In the genomic region with DNA sequence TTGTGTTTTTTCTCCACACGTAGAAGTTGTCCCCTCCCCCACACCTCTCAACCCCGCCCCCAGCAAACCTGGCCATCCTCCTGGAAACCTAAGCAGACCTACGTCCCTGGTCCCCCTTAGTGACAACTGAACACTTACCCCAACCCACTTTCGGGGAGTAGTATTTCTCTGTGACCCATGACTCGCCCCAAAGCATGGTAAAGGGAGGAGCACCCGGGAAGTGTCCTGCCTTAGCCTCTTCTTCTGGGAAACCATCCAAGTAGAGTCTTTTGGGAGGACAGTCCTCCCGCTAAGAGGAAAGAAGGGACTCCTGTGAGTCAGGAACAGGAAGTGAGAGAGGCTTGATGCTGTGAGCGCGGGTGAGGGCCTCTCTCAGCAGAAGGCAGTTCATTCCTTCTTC, we compare ENCODE assay signal across 8 mouse cellular contexts. TPM values are rescaled to one million over a fixed set of nuclear protein-coding genes. Genes with fewer than 3 reads are reported as not detected.
DNase-seq lines count a peak whose midpoint lies in the region; ATAC-seq lines count a peak whose summit lies in the region.

No protein-coding gene starts in this region.

- H3K9me3 ChIP-seq in hindbrain, embryonic 15.5 days = no peaks in the 10 kb centered on the region
- H3K9me3 ChIP-seq in liver, embryonic 13.5 days (replicated peaks) = no peaks in the 10 kb centered on the region

- no peak for ATAC-seq in hindbrain, embryonic 15.5 days (ENCODE audit: low FRiP score, low read depth)
- no peak for ATAC-seq in liver, embryonic 13.5 days (ENCODE audit: low read depth)
- no peak for ATAC-seq in cerebellum, adult (ENCODE audit: insufficient number of reproducible peaks, low FRiP score, low TSS enrichment)

- H3K4me3 ChIP-seq in hindbrain, embryonic 15.5 days = peak overlapping the region; percentile 87
- H3K4me3 ChIP-seq in liver, embryonic 13.5 days (replicated peaks) = peak overlapping the region; percentile 14; the same call in 1 of the 2 replicates

- H3K36me3 ChIP-seq in hindbrain, embryonic 15.5 days = no peaks in the 10 kb centered on the region
- H3K36me3 ChIP-seq in liver, embryonic 13.5 days = no peaks in the 10 kb centered on the region

- H3K4me1 ChIP-seq in hindbrain, embryonic 15.5 days (replicated peaks) = peaks cover 31% of the 10 kb centered on the region
- peaks cover 5% of the 10 kb centered on the region; the same call in 1 of the 2 replicates for H3K4me1 ChIP-seq in liver, embryonic 13.5 days (replicated peaks)

- WGBS in hindbrain, embryonic 15.5 days = 5% methylated on average over 9 of the region's 9 CpGs
- WGBS in liver, embryonic 13.5 days (ENCODE audit: insufficient replicate concordance) = 7% methylated on average over 7 of the region's 9 CpGs

- peak; percentile 10 for DNase-seq in retina, embryonic 14.5 days (ENCODE audit: low spot score)
- no peak for DNase-seq in retina, postnatal 1 day
- DNase-seq in liver, embryonic 13.5 days = no peak
- DNase-seq in thymus, postnatal 0 days (ENCODE audit: low spot score) = no peak
- DNase-seq in cerebellum, adult 18-20 months = no peak
- no peak for DNase-seq in frontal cortex, postnatal 25 days (ENCODE audit: low spot score in 2 of 2)

- peak overlapping the region; percentile 97 for H3K4me2 ChIP-seq in hindbrain, embryonic 15.5 days
- H3K4me2 ChIP-seq in liver, embryonic 13.5 days = peak overlapping the region; percentile 74

- H3K27me3 ChIP-seq in hindbrain, embryonic 15.5 days = peaks cover 30% of the 10 kb centered on the region
- H3K27me3 ChIP-seq in liver, embryonic 13.5 days = peaks cover 98% of the 10 kb centered on the region

- H3K9ac ChIP-seq in hindbrain, embryonic 15.5 days = peak overlapping the region; percentile 67
- no peak overlapping the region for H3K9ac ChIP-seq in liver, embryonic 13.5 days

- H3K27ac ChIP-seq in hindbrain, embryonic 15.5 days (replicated peaks) = peak overlapping the region; percentile 89
- H3K27ac ChIP-seq in liver, embryonic 13.5 days = no peak overlapping the region

RNA-seq across cellular contexts. Expression of a gene that starts 1.9 kb away (rescaled TPM):
- polyA plus RNA-seq in hindbrain, embryonic 15.5 days (2015; fragmentation: Nextera tagmentation; extraction: Ambion mirVana) = 1.3 and 1.8 TPM in 2 replicates
- polyA plus RNA-seq in liver, embryonic 13.5 days (2015; fragmentation: Nextera tagmentation; extraction: Ambion mirVana) = 0.52 and 0.66 TPM in 2 replicates
- polyA plus RNA-seq in thymus, postnatal 0 days (2015; fragmentation: Nextera tagmentation; extraction: Ambion mirVana) = 0.44 and 0.45 TPM in 2 replicates

RNA-seq across cellular contexts. Expression of a gene that starts 4.7 kb away (rescaled TPM):
- 22.4 and 26.8 TPM in 2 replicates for polyA plus RNA-seq in hindbrain, embryonic 15.5 days (2015; fragmentation: Nextera tagmentation; extraction: Ambion mirVana)
- 0.63 and 0.82 TPM in 2 replicates for polyA plus RNA-seq in liver, embryonic 13.5 days (2015; fragmentation: Nextera tagmentation; extraction: Ambion mirVana)
- 5.1 and 5.4 TPM in 2 replicates for polyA plus RNA-seq in thymus, postnatal 0 days (2015; fragmentation: Nextera tagmentation; extraction: Ambion mirVana)

RNA-seq across cellular contexts. Expression of a gene that starts 17.3 kb away (rescaled TPM):
- polyA plus RNA-seq in hindbrain, embryonic 15.5 days (2015; fragmentation: Nextera tagmentation; extraction: Ambion mirVana) = 4.0 and 4.3 TPM in 2 replicates
- 0.02 and 0.06 TPM in 2 replicates for polyA plus RNA-seq in liver, embryonic 13.5 days (2015; fragmentation: Nextera tagmentation; extraction: Ambion mirVana)
- polyA plus RNA-seq in thymus, postnatal 0 days (2015; fragmentation: Nextera tagmentation; extraction: Ambion mirVana) = 0.24 and 0.25 TPM in 2 replicates

RNA-seq across cellular contexts. Expression of a gene that starts 31.6 kb away (rescaled TPM):
- 10.6 and 12.2 TPM in 2 replicates for polyA plus RNA-seq in hindbrain, embryonic 15.5 days (2015; fragmentation: Nextera tagmentation; extraction: Ambion mirVana)
- polyA plus RNA-seq in liver, embryonic 13.5 days (2015; fragmentation: Nextera tagmentation; extraction: Ambion mirVana) = 0.17 and 0.30 TPM in 2 replicates
- 0.27 and 0.39 TPM in 2 replicates for polyA plus RNA-seq in thymus, postnatal 0 days (2015; fragmentation: Nextera tagmentation; extraction: Ambion mirVana)

RNA-seq across cellular contexts. Expression of a gene that starts 44.4 kb away (rescaled TPM):
- 105 and 115 TPM in 2 replicates for polyA plus RNA-seq in hindbrain, embryonic 15.5 days (2015; fragmentation: Nextera tagmentation; extraction: Ambion mirVana)
- 0.83 and 1.2 TPM in 2 replicates for polyA plus RNA-seq in liver, embryonic 13.5 days (2015; fragmentation: Nextera tagmentation; extraction: Ambion mirVana)
- polyA plus RNA-seq in thymus, postnatal 0 days (2015; fragmentation: Nextera tagmentation; extraction: Ambion mirVana) = 0.06 and 0.21 TPM in 2 replicates
